Mouse (Mus musculus) adrenal gland, postnatal 0 days (tissue): ENCODE results near the gene H2al1e. TPM values are rescaled to one million over a fixed set of nuclear protein-coding genes. Genes with fewer than 3 reads are reported as not detected.

Experiments
- polyA plus RNA-seq: library from polyadenylated mRNA; unstranded; fragments of >200 nt; fragmentation: Nextera tagmentation; extraction: Ambion mirVana; gene quantifications from 2 replicates; pipeline ENCODE4 v1.2.1, GENCODE M21; 2015

Gene H2al1e
- not detected in 2 replicates for polyA plus RNA-seq

DNA sequence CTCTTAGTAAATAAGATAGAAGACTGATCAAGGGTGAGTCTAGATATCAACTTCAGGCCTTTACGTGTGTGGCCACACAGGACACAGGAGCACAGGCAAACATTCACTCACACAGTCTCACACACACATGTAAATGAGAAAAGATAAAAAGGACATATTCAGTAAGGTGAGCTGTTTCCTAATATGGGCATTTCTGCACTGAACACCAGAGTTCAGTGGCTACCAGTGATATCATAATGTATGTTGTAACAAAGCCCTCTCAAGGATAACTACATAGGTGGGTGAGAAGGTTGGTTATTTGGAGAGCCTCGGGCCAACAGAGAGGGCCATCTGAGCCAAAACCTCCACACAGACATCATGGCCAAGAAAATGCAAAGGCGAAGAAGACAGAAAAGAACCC is at the start of gene H2al1e:
H2al1e (plus strand) TSS at position 301 of the 400 bp plus-strand sequence.

GRCm38 (mm10) chrX:11298957-11299356 is 12.8 kb upstream of the H2al1e start, which contains the start of gene H2al1a:
TSS of gene H2al1a (plus strand) at chrX:11299257.

DNA sequence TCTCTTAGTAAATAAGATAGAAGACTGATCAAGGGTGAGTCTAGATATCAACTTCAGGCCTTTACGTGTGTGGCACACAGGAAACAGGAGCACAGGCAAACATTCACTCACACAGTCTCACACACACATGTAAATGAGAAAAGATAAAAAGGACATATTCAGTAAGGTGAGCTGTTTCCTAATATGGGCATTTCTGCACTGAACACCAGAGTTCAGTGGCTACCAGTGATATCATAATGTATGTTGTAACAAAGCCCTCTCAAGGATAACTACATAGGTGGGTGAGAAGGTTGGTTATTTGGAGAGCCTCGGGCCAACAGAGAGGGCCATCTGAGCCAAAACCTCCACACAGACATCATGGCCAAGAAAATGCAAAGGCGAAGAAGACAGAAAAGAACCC is 9.6 kb upstream of the H2al1e start, which contains the start of gene H2al1b:
H2al1b (plus strand) TSS at position 301 of the 400 bp plus-strand sequence.

DNA sequence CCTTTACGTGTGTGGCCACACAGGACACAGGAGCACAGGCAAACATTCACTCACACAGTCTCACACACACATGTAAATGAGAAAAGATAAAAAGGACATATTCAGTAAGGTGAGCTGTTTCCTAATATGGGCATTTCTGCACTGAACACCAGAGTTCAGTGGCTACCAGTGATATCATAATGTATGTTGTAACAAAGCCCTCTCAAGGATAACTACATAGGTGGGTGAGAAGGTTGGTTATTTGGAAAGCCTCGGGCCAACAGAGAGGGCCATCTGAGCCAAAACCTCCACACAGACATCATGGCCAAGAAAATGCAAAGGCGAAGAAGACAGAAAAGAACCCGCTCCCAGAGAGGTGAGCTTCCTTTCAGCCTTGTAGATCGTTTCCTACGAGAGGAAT is 6.4 kb upstream of the H2al1e start, which contains the start of gene H2al1c:
H2al1c (plus strand) TSS at position 301 of the 400 bp plus-strand sequence.

DNA sequence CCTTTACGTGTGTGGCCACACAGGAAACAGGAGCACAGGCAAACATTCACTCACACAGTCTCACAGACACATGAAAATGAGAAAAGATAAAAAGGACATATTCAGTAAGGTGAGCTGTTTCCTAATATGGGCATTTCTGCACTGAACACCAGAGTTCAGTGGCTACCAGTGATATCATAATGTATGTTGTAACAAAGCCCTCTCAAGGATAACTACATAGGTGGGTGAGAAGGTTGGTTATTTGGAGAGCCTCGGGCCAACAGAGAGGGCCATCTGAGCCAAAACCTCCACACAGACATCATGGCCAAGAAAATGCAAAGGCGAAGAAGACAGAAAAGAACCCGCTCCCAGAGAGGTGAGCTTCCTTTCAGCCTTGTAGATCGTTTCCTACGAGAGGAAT is 3.2 kb upstream of the H2al1e start, which contains the start of gene H2al1d:
H2al1d (plus strand) TSS at position 301 of the 400 bp plus-strand sequence.

DNA sequence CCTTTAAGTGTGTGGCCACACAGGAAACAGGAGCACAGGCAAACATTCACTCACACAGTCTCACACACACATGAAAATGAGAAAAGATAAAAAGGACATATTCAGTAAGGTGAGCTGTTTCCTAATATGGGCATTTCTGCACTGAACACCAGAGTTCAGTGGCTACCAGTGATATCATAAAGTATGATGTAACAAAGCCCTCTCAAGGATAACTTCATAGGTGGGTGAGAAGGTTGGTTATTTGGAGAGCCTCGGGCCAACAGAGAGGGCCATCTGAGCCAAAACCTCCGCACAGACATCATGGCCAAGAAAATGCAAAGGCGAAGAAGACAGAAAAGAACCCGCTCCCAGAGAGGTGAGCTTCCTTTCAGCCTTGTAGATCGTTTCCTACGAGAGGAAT is 3.1 kb downstream of the H2al1e start, which contains the start of gene H2al1f:
H2al1f (plus strand) TSS at position 301 of the 400 bp plus-strand sequence.

DNA sequence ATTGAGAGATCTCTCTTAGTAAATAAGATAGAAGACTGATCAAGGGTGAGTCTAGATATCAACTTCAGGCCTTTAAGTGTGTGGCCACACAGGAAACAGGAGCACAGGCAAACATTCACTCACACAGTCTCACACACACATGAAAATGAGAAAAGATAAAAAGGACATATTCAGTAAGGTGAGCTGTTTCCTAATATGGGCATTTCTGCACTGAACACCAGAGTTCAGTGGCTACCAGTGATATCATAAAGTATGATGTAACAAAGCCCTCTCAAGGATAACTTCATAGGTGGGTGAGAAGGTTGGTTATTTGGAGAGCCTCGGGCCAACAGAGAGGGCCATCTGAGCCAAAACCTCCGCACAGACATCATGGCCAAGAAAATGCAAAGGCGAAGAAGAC is 6.2 kb downstream of the H2al1e start, which contains the start of gene H2al1g:
H2al1g (plus strand) TSS at position 301 of the 400 bp plus-strand sequence.

GRCm38 (mm10) chrX:11321192-11321591 is 9.5 kb downstream of the H2al1e start, which contains the start of gene H2al1h:
TSS of gene H2al1h (plus strand) at chrX:11321492.

DNA sequence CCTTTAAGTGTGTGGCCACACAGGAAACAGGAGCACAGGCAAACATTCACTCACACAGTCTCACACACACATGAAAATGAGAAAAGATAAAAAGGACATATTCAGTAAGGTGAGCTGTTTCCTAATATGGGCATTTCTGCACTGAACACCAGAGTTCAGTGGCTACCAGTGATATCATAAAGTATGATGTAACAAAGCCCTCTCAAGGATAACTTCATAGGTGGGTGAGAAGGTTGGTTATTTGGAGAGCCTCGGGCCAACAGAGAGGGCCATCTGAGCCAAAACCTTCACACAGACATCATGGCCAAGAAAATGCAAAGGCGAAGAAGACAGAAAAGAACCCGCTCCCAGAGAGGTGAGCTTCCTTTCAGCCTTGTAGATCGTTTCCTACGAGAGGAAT is 12.6 kb downstream of the H2al1e start, which contains the start of gene H2al1i:
H2al1i (plus strand) TSS at position 301 of the 400 bp plus-strand sequence.

DNA sequence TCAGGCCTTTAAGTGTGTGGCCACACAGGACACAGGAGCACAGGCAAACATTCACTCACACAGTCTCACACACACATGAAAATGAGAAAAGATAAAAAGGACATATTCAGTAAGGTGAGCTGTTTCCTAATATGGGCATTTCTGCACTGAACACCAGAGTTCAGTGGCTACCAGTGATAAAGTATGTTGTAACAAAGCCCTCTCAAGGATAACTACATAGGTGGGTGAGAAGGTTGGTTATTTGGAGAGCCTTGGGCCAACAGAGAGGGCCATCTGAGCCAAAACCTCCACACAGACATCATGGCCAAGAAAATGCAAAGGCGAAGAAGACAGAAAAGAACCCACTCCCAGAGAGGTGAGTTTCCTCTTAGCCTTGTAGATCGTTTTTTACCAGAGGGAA is 15.8 kb downstream of the H2al1e start, which contains the start of gene H2al1j:
H2al1j (plus strand) TSS at position 301 of the 400 bp plus-strand sequence.

Other genes with a start within 250 kb of the H2al1e start
- not detected in 2 replicates for gene H2al1a, start 12.7 kb upstream of the H2al1e start, polyA plus RNA-seq
- gene H2al1b, start 9.5 kb upstream of the H2al1e start, polyA plus RNA-seq: not detected in 2 replicates
- gene H2al1c, start 6.3 kb upstream of the H2al1e start, polyA plus RNA-seq: not detected in 2 replicates
- gene H2al1d, start 3.1 kb upstream of the H2al1e start, polyA plus RNA-seq: not detected in 2 replicates
- not detected in 2 replicates for gene H2al1f, start 3.2 kb downstream of the H2al1e start, polyA plus RNA-seq
- gene H2al1g, start 6.3 kb downstream of the H2al1e start, polyA plus RNA-seq: not detected in 2 replicates
- not detected in 2 replicates for gene H2al1h, start 9.6 kb downstream of the H2al1e start, polyA plus RNA-seq
- not detected in 2 replicates for gene H2al1i, start 12.7 kb downstream of the H2al1e start, polyA plus RNA-seq
- not detected in 2 replicates for gene H2al1j, start 15.9 kb downstream of the H2al1e start, polyA plus RNA-seq